Mouse (Mus musculus): ENCODE measurements at regions not wholly inside any gene's neighbourhood (a gene's known extent, or its start where the extent isn't known, plus 50 kb on each side); places are given as distances from the start of the nearest gene placed in this dataset.

- Histone ChIP-seq H3K9ac (ENCODE audit: insufficient read depth, low read depth, low read length, poor library complexity, severe bottlenecking) (no peak overlapping the region), H3K4me3 (ENCODE audit: insufficient read depth in 1 of 2, low read depth in 1 of 2, low read length in 2 of 2, poor library complexity in 1 of 2, severe bottlenecking in 1 of 2) (no peak overlapping the region), H3K9me3 (ENCODE audit: control insufficient read depth, insufficient read depth, low read depth, low read length) (no peaks in the 10 kb centered on the region), H3K27ac (ENCODE audit: insufficient read depth, low read depth, low read length, poor library complexity, severe bottlenecking) (no peak overlapping the region), H3K4me1 (ENCODE audit: control insufficient read depth in 2 of 2, insufficient read depth in 2 of 2, low read length in 2 of 2, poor library complexity in 1 of 2) (no peaks in the 10 kb centered on the region), H3K36me3 (ENCODE audit: control insufficient read depth, insufficient read depth, low read length, poor library complexity, severe bottlenecking) (no peaks in the 10 kb centered on the region)
- in situ Hi-C loops (cut with MboI; ENCODE audit: low sequenced_read_pairs in 2 of 2, unreplicated experiment in 2 of 2) = no loop called here
- DNase-seq (ENCODE audit: low read depth, low spot score) = no peak
- no peak for TF ChIP-seq ZNF384 (IDR thresholded peaks at IDR 0.05; ENCODE audit: low read depth, low read length)
- TF ChIP-seq ZC3H11A (IDR thresholded peaks at IDR 0.05; ENCODE audit: borderline replicate concordance, low read depth, low read length) = no peak
- no peak for TF ChIP-seq CHD2 (IDR thresholded peaks at IDR 0.05; ENCODE audit: low read depth, low read length)
- TF ChIP-seq HCFC1 (IDR thresholded peaks at IDR 0.05; ENCODE audit: borderline replicate concordance, insufficient read depth, low read length) = no peak
- no peak for TF ChIP-seq MAFK (IDR thresholded peaks at IDR 0.05; ENCODE audit: insufficient read depth, low read depth, low read length)
Observed at GRCm38 (mm10) chrX:12452979-12453769, 134.4 kb upstream of the Atp6ap2 start.

- Histone ChIP-seq H3K4me1 (ENCODE audit: control insufficient read depth in 2 of 2, insufficient read depth in 2 of 2, low read length in 2 of 2, poor library complexity in 1 of 2) (peaks cover 0 to 3% of the 10 kb centered on the region in 2 experiments; a peak in 1 of 4 replicates), H3K27ac (ENCODE audit: insufficient read depth, low read depth, low read length, poor library complexity, severe bottlenecking) (no peak overlapping the region), H3K9me3 (ENCODE audit: control insufficient read depth, insufficient read depth, low read depth, low read length) (no peaks in the 10 kb centered on the region), H3K4me3 (ENCODE audit: insufficient read depth in 1 of 2, low read depth in 1 of 2, low read length in 2 of 2, poor library complexity in 1 of 2, severe bottlenecking in 1 of 2) (no peak overlapping the region), H3K9ac (ENCODE audit: insufficient read depth, low read depth, low read length, poor library complexity, severe bottlenecking) (no peak overlapping the region), H3K36me3 (ENCODE audit: control insufficient read depth, insufficient read depth, low read length, poor library complexity, severe bottlenecking) (no peaks in the 10 kb centered on the region)
- in situ Hi-C loops (cut with MboI; ENCODE audit: low sequenced_read_pairs in 2 of 2, unreplicated experiment in 2 of 2) = no loop called here
- DNase-seq (ENCODE audit: low read depth, low spot score) = no peak
- TF ChIP-seq ZNF384 (IDR thresholded peaks at IDR 0.05; ENCODE audit: low read depth, low read length) = no peak
- no peak for TF ChIP-seq CHD2 (IDR thresholded peaks at IDR 0.05; ENCODE audit: low read depth, low read length)
- TF ChIP-seq MAFK (IDR thresholded peaks at IDR 0.05; ENCODE audit: insufficient read depth, low read depth, low read length) = no peak
- TF ChIP-seq HCFC1 (IDR thresholded peaks at IDR 0.05; ENCODE audit: borderline replicate concordance, insufficient read depth, low read length) = no peak
- no peak for TF ChIP-seq ZC3H11A (IDR thresholded peaks at IDR 0.05; ENCODE audit: borderline replicate concordance, low read depth, low read length)
Observed at GRCm38 (mm10) chrX:12461657-12462056, 125.9 kb upstream of the Atp6ap2 start.

GRCm38 (mm10) chrX:12462936-12463647 lies 124.5 kb upstream of the Atp6ap2 start:
- in situ Hi-C loops (cut with MboI; ENCODE audit: low sequenced_read_pairs in 2 of 2, unreplicated experiment in 2 of 2) = no loop called here

GRCm38 (mm10) chrX:12466312-12466711 lies 121.3 kb upstream of the Atp6ap2 start:
- Histone ChIP-seq H3K36me3 (ENCODE audit: control insufficient read depth, insufficient read depth, low read length, poor library complexity, severe bottlenecking) (no peaks in the 10 kb centered on the region), H3K4me1 (ENCODE audit: control insufficient read depth in 2 of 2, insufficient read depth in 2 of 2, low read length in 2 of 2, poor library complexity in 1 of 2) (peaks cover 0 to 18% of the 10 kb centered on the region in 2 experiments; a peak in 2 of 4 replicates), H3K9ac (ENCODE audit: insufficient read depth, low read depth, low read length, poor library complexity, severe bottlenecking) (no peak overlapping the region), H3K27ac (ENCODE audit: insufficient read depth, low read depth, low read length, poor library complexity, severe bottlenecking) (no peak overlapping the region), H3K4me3 (ENCODE audit: insufficient read depth in 1 of 2, low read depth in 1 of 2, low read length in 2 of 2, poor library complexity in 1 of 2, severe bottlenecking in 1 of 2) (no peak overlapping the region), H3K9me3 (ENCODE audit: control insufficient read depth, insufficient read depth, low read depth, low read length) (no peaks in the 10 kb centered on the region)
- TF ChIP-seq ZC3H11A (IDR thresholded peaks at IDR 0.05; ENCODE audit: borderline replicate concordance, low read depth, low read length) = no peak
- TF ChIP-seq CHD2 (IDR thresholded peaks at IDR 0.05; ENCODE audit: low read depth, low read length) = no peak
- no peak for TF ChIP-seq ZNF384 (IDR thresholded peaks at IDR 0.05; ENCODE audit: low read depth, low read length)
- TF ChIP-seq HCFC1 (IDR thresholded peaks at IDR 0.05; ENCODE audit: borderline replicate concordance, insufficient read depth, low read length) = no peak
- no peak for TF ChIP-seq MAFK (IDR thresholded peaks at IDR 0.05; ENCODE audit: insufficient read depth, low read depth, low read length)
- in situ Hi-C loops (cut with MboI; ENCODE audit: low sequenced_read_pairs in 2 of 2, unreplicated experiment in 2 of 2) = no loop called here
- no peak for DNase-seq (ENCODE audit: low read depth, low spot score)

More at GRCm38 (mm10) chrX:12462936-12463647, 124.5 kb upstream of the Atp6ap2 start:
- H3K36me3 ChIP-seq (ENCODE audit: control insufficient read depth, insufficient read depth, low read length, poor library complexity, severe bottlenecking) = no peaks in the 10 kb centered on the region
- H3K9ac ChIP-seq (ENCODE audit: insufficient read depth, low read depth, low read length, poor library complexity, severe bottlenecking) = no peak overlapping the region
- peaks cover 0 to 13% of the 10 kb centered on the region in 2 experiments; a peak in 1 of 4 replicates for H3K4me1 ChIP-seq (ENCODE audit: control insufficient read depth in 2 of 2, insufficient read depth in 2 of 2, low read length in 2 of 2, poor library complexity in 1 of 2)
- H3K9me3 ChIP-seq (ENCODE audit: control insufficient read depth, insufficient read depth, low read depth, low read length) = no peaks in the 10 kb centered on the region
- no peak for TF ChIP-seq CHD2 (IDR thresholded peaks at IDR 0.05; ENCODE audit: low read depth, low read length)
- no peak for TF ChIP-seq ZC3H11A (IDR thresholded peaks at IDR 0.05; ENCODE audit: borderline replicate concordance, low read depth, low read length)
- no peak for TF ChIP-seq HCFC1 (IDR thresholded peaks at IDR 0.05; ENCODE audit: borderline replicate concordance, insufficient read depth, low read length)
- TF ChIP-seq MAFK (IDR thresholded peaks at IDR 0.05; ENCODE audit: insufficient read depth, low read depth, low read length) = no peak
- no peak for TF ChIP-seq ZNF384 (IDR thresholded peaks at IDR 0.05; ENCODE audit: low read depth, low read length)
- no peak for DNase-seq (ENCODE audit: low read depth, low spot score)
- H3K27ac ChIP-seq (ENCODE audit: insufficient read depth, low read depth, low read length, poor library complexity, severe bottlenecking) = no peak overlapping the region
- no peak overlapping the region for H3K4me3 ChIP-seq (ENCODE audit: insufficient read depth in 1 of 2, low read depth in 1 of 2, low read length in 2 of 2, poor library complexity in 1 of 2, severe bottlenecking in 1 of 2)

All from ES-E14 (cell line).